Mouse (Mus musculus): ENCODE measurements around the gene Rap1b. TPM values are rescaled to one million over a fixed set of nuclear protein-coding genes. Genes with fewer than 3 reads are reported as not detected.
"Not testable (repeated sequence)": the region's sequence is repeated elsewhere in the genome, so short reads cannot be mapped to it uniquely, and the experiment has no call there.

Rap1b gene
- 174 and 185 TPM in 2 replicates for polyA plus RNA-seq (2016; fragmentation: Nextera tagmentation; extraction: Ambion mirVana)

DNA sequence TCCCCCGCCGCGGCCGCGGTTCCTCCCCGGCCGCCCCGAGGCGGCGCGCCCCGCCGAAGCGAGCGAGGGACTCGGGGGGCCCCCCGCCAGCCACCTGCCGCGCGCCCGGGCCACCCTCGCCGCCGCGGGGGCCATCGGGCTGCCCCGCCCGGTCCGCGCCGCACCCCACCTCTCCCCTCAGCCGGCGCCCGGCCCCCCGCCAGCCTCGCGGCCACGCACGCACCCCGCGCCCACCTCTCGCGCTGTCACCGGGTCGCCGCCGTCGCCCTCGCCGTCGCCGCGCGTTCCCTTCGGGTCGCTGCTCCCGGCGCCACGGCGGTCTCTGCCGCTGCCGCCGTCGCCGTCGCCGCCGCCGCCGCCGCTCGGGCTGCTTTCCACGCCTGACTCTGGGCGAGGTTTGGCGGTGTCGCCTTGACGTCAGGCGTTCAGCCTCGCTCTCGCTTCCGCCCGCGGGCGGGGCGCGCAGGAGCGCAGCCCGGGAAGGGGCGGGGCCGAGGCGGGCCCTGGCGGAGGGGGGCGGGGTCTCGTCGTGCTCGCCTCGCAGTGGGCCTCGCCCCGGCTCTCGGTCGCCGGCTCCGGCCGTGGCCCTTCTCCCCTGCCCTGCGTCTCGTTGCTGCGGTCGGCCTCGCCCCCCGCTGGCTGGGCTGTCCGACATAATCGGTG lies at the start of gene Rap1b:
Rap1b (minus strand) TSS at position 439 of the 663 bp plus-strand sequence.
- no peaks in the 10 kb centered on the region for H3K36me3 ChIP-seq
- H3K4me3 ChIP-seq: peak within 1 kb of the TSS; percentile 96
- H3K4me1 ChIP-seq: peaks cover 45% of the 10 kb centered on the region
- H3K9me3 ChIP-seq (replicated peaks): no peaks in the 10 kb centered on the region
- H3K9ac ChIP-seq: peak within 1 kb of the TSS; percentile 97
- H3K27ac ChIP-seq: peak within 1 kb of the TSS; percentile 98
- H3K27me3 ChIP-seq (replicated peaks): peaks cover 7% of the 10 kb centered on the region; the same call in 1 of the 2 replicates
- H3K4me2 ChIP-seq: peak within 1 kb of the TSS; percentile 97
- ATAC-seq: peak; percentile 94
- WGBS (ENCODE audit: insufficient replicate concordance): 2% methylated on average over 92 of the region's 112 CpGs

DNA sequence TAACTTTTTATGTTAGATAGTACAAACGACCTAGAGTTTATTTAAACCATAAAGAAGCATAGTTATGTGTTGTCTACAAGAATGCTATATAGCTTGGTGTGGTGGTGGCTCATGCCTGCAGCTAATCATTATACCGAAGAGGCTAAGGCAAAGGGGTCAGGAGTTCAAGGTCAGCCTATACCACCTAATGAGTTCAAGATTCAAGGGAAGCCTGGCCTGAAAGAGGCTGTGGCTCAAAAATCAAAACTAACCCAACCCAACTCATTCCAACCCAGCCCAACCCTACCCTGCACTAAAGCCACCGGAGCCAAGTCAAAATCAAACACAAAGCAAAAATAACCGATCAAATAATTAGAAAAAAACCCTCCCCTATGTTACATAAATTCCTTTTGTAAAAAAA lies 49.4 kb upstream of the Rap1b start:
- 67% methylated on average over 4 of the region's 4 CpGs for WGBS (ENCODE audit: insufficient replicate concordance)
- no peaks in the 10 kb centered on the region for H3K36me3 ChIP-seq
- no peak overlapping the region for H3K4me2 ChIP-seq
- ATAC-seq: no peak
- H3K27ac ChIP-seq: no peak overlapping the region
- H3K9ac ChIP-seq: no peak overlapping the region
- 0 out of 2 replicates have a peak, but pooled peaks cover 7% of the 10 kb centered on the region for H3K27me3 ChIP-seq (replicated peaks)
- H3K4me3 ChIP-seq: no peak overlapping the region
- H3K9me3 ChIP-seq (replicated peaks): 0 out of 2 replicates have a peak, but pooled peaks cover 3% of the 10 kb centered on the region
- peaks cover 20% of the 10 kb centered on the region; the same call in 1 of the 2 replicates for H3K4me1 ChIP-seq

GRCm38 (mm10) chr10:117894114-117895035 lies 48.5 kb upstream of the Rap1b start:
- Histone ChIP-seq H3K4me3 (no peak overlapping the region), H3K27me3 (replicated peaks) (0 out of 2 replicates have a peak, but pooled peaks cover 7% of the 10 kb centered on the region), H3K4me1 (peaks cover 17% of the 10 kb centered on the region; the same call in 1 of the 2 replicates), H3K4me2 (no peak overlapping the region), H3K36me3 (no peaks in the 10 kb centered on the region), H3K9ac (no peak overlapping the region), H3K27ac (no peak overlapping the region), H3K9me3 (replicated peaks) (0 out of 2 replicates have a peak, but pooled peaks cover 3% of the 10 kb centered on the region)
- no peak for ATAC-seq
- WGBS (ENCODE audit: insufficient replicate concordance): 78% methylated on average over 17 of the region's 17 CpGs

DNA sequence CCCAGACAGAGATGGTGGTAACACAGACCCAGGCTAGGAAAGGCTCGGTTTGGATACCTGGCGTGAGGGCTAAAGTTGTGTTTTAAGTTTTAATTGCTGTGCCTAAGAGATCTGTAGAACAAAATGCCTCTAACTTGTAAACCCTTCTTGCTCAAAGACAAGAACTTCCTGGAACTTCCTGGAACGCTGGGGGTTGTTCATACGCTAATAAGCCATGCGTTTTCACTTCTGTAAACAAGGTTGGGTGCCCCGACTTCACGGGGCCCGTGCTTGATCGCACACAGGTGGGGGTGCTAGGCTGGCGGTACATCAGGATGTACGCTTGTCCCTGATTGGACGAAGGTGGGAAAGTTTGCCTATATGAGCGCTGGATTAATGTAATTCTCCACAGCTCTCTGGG lies 47.3 kb upstream of the Rap1b start:
- H3K27me3 ChIP-seq (replicated peaks); H3K9ac ChIP-seq; H3K4me2 ChIP-seq; H3K9me3 ChIP-seq (replicated peaks); H3K27ac ChIP-seq; ATAC-seq; H3K4me3 ChIP-seq; H3K36me3 ChIP-seq: not testable (repeated sequence)
- 42% methylated on average over 13 of the region's 13 CpGs for WGBS (ENCODE audit: insufficient replicate concordance)
- peaks cover 13% of the 10 kb centered on the region; the same call in 1 of the 2 replicates for H3K4me1 ChIP-seq

GRCm38 (mm10) chr10:117891327-117891726 lies 45.5 kb upstream of the Rap1b start:
- Histone ChIP-seq H3K4me1 (peaks cover 3% of the 10 kb centered on the region; the same call in 1 of the 2 replicates), H3K27me3 (replicated peaks) (0 out of 2 replicates have a peak, but pooled peaks cover 3% of the 10 kb centered on the region), H3K36me3 (no peaks in the 10 kb centered on the region), H3K4me3 (no peak overlapping the region), H3K4me2 (no peak overlapping the region), H3K27ac (no peak overlapping the region), H3K9ac (no peak overlapping the region), H3K9me3 (replicated peaks) (0 out of 2 replicates have a peak, but pooled peaks cover 3% of the 10 kb centered on the region)
- 75% methylated on average over 10 of the region's 10 CpGs for WGBS (ENCODE audit: insufficient replicate concordance)
- no peak for ATAC-seq

GRCm38 (mm10) chr10:117888822-117889221 lies 43.0 kb upstream of the Rap1b start:
- H3K4me2 ChIP-seq: no peak overlapping the region
- WGBS (ENCODE audit: insufficient replicate concordance): 81% methylated on average over 15 of the region's 15 CpGs
- H3K27ac ChIP-seq: no peak overlapping the region

DNA sequence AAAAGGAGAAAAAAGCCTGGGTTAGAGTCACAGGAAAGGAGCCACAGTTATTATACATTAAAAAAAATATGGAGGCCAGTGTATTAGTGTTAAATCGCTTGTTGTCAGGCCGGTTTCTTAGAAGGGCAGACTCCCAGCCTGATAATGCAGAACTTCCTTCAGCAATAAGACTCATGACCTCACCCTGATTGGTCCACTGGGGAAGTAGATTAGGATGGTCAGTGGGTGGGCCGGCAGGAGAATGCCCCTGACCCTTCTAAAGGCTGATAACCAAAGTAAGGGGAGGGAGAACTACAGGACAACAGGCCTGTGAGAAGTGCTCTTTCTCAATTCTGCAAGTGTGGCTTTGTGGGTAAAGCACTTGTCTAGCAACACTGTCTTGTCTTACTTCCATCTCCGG lies 39.5 kb upstream of the Rap1b start:
- H3K27ac ChIP-seq: no peak overlapping the region
- H3K9ac ChIP-seq: no peak overlapping the region
- no peaks in the 10 kb centered on the region for H3K27me3 ChIP-seq (replicated peaks)
- no peaks in the 10 kb centered on the region for H3K36me3 ChIP-seq
- H3K9me3 ChIP-seq (replicated peaks): no peaks in the 10 kb centered on the region
- H3K4me2 ChIP-seq: no peak overlapping the region
- ATAC-seq: peak; percentile 44
- H3K4me1 ChIP-seq: no peaks in the 10 kb centered on the region; the same call in 1 of the 2 replicates
- 24% methylated on average over 4 of the region's 4 CpGs for WGBS (ENCODE audit: insufficient replicate concordance)
- H3K4me3 ChIP-seq: no peak overlapping the region

More at GRCm38 (mm10) chr10:117888822-117889221, 43.0 kb upstream of the Rap1b start:
- Histone ChIP-seq H3K4me3 (no peak overlapping the region), H3K27me3 (replicated peaks) (no peaks in the 10 kb centered on the region), H3K4me1 (no peaks in the 10 kb centered on the region; the same call in 1 of the 2 replicates), H3K9ac (no peak overlapping the region), H3K36me3 (no peaks in the 10 kb centered on the region), H3K9me3 (replicated peaks) (0 out of 2 replicates have a peak, but pooled peaks cover 3% of the 10 kb centered on the region)
- ATAC-seq: no peak

DNA sequence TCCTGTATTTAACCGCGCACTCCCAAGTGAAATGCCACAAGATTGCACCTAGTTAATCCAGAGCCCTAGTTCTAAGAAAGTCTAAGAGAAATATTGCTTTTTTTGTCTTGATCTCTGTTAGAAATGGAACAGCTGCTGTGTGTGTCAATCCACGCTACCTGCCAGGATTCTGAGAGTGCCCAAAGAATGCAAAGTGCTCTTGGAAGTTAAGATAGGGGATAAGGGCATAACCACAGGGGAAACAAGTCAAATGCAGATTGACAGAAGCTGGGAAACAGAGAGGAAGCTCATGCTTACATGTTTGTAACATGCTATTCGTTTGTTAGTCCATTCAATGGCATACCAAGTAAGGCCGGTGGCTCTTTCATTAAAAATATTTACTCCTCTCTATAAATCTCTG lies 38.9 kb upstream of the Rap1b start:
- ATAC-seq: no peak
- Histone ChIP-seq H3K9me3 (replicated peaks) (no peaks in the 10 kb centered on the region), H3K27me3 (replicated peaks) (no peaks in the 10 kb centered on the region), H3K4me1 (no peaks in the 10 kb centered on the region; the same call in 1 of the 2 replicates), H3K4me3 (no peak overlapping the region), H3K36me3 (no peaks in the 10 kb centered on the region), H3K4me2 (no peak overlapping the region), H3K9ac (no peak overlapping the region), H3K27ac (no peak overlapping the region)
- WGBS (ENCODE audit: insufficient replicate concordance): 71% methylated on average over 5 of the region's 5 CpGs

- Histone ChIP-seq H3K27ac (no peak overlapping the region), H3K4me3 (no peak overlapping the region), H3K9me3 (replicated peaks) (no peaks in the 10 kb centered on the region), H3K9ac (no peak overlapping the region), H3K36me3 (no peaks in the 10 kb centered on the region), H3K4me1 (no peaks in the 10 kb centered on the region; the same call in 1 of the 2 replicates), H3K27me3 (replicated peaks) (no peaks in the 10 kb centered on the region), H3K4me2 (no peak overlapping the region)
- no peak for ATAC-seq
- WGBS (ENCODE audit: insufficient replicate concordance): 60% methylated on average over 8 of the region's 8 CpGs
These were observed 37.6 kb upstream of the Rap1b start for GRCm38 (mm10) chr10:117883438-117883837.

DNA sequence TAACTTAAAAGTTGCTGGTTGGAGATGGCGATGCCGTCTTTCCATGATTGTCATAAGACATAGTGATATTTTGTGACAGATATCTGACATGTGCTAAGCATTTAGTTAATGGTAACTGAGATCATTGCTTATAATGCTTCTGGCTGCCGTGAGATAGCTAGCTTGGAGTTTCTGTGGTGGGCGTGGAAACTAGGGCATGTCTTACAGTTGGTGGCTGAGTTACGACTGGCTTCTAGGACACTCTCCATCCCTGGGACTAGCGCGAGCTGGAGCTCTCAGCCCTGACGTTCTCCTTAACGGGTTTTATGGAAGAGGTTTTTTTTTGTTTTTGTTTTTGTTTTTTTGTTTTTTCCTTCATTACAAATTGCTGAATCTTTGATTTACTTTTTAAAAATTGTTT lies 32.8 kb upstream of the Rap1b start:
- Histone ChIP-seq H3K27me3 (replicated peaks) (no peaks in the 10 kb centered on the region), H3K36me3 (no peaks in the 10 kb centered on the region), H3K4me1 (no peaks in the 10 kb centered on the region; the same call in 1 of the 2 replicates), H3K4me3 (no peak overlapping the region), H3K27ac (no peak overlapping the region), H3K4me2 (no peak overlapping the region), H3K9ac (no peak overlapping the region), H3K9me3 (replicated peaks) (no peaks in the 10 kb centered on the region)
- 61% methylated on average over 9 of the region's 9 CpGs for WGBS (ENCODE audit: insufficient replicate concordance)
- no peak for ATAC-seq

DNA sequence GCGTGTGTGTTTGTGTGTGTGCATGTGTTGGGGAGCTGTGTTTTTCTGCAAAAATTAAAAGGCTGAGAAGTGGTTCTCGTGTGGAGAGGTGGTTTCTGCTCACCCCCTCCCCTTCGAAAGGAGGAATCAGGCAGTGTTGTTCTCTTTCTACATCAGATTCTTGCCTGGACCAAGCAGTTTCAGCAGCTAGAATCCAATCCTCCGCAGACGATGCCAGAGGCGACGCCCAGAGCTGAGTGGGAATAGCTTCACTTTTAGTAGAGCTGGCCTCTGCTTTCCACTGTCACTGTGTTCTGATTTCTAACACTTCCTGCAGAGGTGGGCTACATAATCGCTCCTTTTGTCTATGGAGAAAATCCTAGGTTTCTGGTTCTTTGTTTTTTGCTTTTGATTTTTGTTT lies 31.0 kb upstream of the Rap1b start:
- 63% methylated on average over 8 of the region's 8 CpGs for WGBS (ENCODE audit: insufficient replicate concordance)
- Histone ChIP-seq H3K27ac (no peak overlapping the region), H3K36me3 (no peaks in the 10 kb centered on the region), H3K27me3 (replicated peaks) (no peaks in the 10 kb centered on the region), H3K4me1 (peaks cover 2% of the 10 kb centered on the region; the same call in 1 of the 2 replicates), H3K9ac (no peak overlapping the region), H3K9me3 (replicated peaks) (no peaks in the 10 kb centered on the region), H3K4me2 (no peak overlapping the region), H3K4me3 (no peak overlapping the region)
- ATAC-seq: no peak

All from liver, embryonic 12.5 days (tissue).